Mouse (Mus musculus): ENCODE measurements around the gene Tbcb.
"Not testable (repeated sequence)": the region's sequence is repeated elsewhere in the genome, so short reads cannot be mapped to it uniquely, and the experiment has no call there.

Gene Tbcb

GRCm38 (mm10) chr7:30232631-30233148 lies 618 bp upstream of the Tbcb start:
- in situ Hi-C loops (cut with MboI; ENCODE audit: low pct_unique_long_range_greater_than_20kb in 1 of 2, low sequenced_read_pairs in 2 of 2, unreplicated experiment in 1 of 2): no loop called here

DNA sequence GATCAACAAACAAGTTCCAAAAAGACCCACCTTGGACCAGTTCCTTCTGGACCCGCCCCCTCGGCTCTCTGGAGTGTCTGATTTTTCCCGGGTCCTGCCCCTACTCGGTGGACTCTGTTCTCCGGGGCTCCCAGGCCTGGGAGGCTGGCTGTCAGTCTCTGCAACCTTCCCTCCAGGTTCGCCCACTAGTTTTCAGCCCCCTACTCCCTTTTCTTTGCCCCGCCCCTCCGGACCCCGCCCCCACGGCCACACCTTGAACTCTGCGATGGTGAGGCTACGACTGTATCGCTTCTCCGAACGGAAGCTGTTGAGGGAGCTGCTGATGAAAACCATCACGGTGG lies 774 bp downstream of the Tbcb start:
- in situ Hi-C loops (cut with MboI; ENCODE audit: low pct_unique_long_range_greater_than_20kb in 1 of 2, low sequenced_read_pairs in 2 of 2, unreplicated experiment in 1 of 2): no loop called here

DNA sequence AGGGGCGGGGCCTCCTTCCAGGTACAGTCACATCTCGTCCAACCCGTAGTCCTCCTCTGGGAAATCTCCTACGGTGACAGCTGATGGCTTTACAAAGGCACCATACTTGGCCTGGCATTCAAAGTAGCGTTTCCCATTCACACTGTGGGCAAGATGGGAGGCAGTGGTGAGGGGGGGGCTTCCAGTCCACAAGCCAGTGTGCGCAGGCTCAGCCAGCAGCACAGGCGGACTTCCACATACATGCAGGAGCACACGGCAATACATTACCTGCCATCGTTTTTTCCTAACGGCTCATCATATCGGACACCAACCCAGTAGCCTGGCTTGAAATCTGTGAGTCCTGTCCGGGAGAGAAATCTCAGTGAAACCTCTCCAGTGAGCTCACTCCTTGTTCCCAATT lies 7.9 kb downstream of the Tbcb start:
- in situ Hi-C loops (cut with MboI; ENCODE audit: low pct_unique_long_range_greater_than_20kb in 1 of 2, low sequenced_read_pairs in 2 of 2, unreplicated experiment in 1 of 2): no loop called here

DNA sequence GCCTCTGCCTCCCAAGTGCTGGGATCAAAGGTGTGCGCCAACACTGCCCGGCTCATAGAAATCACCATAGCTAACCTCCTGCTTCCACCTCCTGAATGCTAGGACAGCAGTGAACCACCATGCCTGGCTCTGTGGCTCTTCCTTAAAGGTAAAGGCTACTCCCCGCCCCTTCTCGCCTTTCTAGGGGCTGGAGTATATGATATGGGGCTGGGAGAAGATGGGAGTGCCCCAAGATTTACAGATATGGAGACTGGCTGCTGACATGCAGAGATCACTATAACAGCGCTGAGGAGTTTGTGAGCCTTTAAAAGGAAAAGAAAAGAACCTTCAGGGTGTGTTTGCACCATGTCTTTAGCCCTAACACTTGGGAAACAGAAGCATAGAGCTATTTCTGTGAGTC lies 9.9 kb downstream of the Tbcb start:
- in situ Hi-C loops (cut with MboI; ENCODE audit: low pct_unique_long_range_greater_than_20kb in 1 of 2, low sequenced_read_pairs in 2 of 2, unreplicated experiment in 1 of 2): no loop called here

DNA sequence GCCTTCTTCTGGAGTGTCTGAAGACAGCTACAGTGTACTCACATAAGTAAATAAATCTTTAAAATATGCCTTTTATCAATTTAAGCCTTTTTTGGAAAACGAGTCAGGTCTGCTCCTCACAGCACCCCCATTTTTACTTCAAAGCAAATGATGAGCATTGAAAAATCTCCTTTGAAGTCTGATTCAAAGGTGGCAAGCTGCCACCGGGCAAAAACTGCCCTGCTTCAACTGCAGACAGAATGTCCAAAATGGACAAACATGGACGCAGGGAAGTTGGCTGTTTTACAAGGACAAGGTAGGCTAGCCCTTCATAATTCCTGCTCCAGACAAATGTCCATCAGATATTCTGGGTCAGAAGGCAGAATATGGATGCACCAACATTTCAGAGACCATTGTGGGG lies 10.6 kb downstream of the Tbcb start:
- in situ Hi-C loops (cut with MboI; ENCODE audit: low pct_unique_long_range_greater_than_20kb in 1 of 2, low sequenced_read_pairs in 2 of 2, unreplicated experiment in 1 of 2): no loop called here

- in situ Hi-C loops (cut with MboI; ENCODE audit: low pct_unique_long_range_greater_than_20kb in 1 of 2, low sequenced_read_pairs in 2 of 2, unreplicated experiment in 1 of 2): no loop called here
Measured at GRCm38 (mm10) chr7:30220008-30220356, 12.1 kb downstream of the Tbcb start.

DNA sequence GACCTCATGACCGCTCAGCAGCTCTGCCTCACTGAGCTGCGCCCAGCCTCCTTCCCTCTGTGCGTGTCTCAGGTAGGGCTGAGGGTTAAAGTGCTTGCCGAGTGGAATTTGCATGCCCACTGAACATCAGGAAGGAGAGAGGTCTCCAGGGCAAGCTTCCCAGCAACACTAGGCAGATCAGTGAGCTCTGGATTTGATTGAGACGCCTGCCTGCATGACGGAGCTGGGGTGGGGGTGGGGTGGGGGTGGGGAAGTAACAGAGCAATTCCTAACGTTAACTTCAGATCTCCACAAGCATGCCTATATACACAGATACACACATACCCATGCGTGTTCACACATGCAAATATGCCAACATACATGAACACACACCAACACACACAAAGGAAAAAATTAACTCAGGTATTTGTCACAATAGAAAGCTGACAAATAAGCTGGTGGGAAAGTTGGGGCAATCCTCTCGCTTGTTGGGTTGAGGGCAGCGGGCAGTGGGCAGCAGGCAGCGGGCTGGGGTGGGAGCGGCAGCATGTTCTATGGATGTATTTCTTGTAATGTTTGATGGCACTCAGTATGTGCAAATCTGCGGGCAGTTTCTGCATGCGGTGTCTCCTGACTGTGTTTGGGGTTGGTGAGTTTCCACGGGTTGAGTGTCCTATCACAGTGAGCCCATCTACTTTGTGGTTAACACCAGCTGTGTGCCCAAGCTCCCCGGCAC lies 12.6 kb downstream of the Tbcb start:
- in situ Hi-C loops (cut with MboI; ENCODE audit: low pct_unique_long_range_greater_than_20kb in 1 of 2, low sequenced_read_pairs in 2 of 2, unreplicated experiment in 1 of 2): loop anchor here in 1 of 2 experiments (5.0 kb wide), 1 partner anchor 37 kb away; the partner anchor contains the start of gene Cox7a1

- in situ Hi-C loops (cut with MboI; ENCODE audit: low pct_unique_long_range_greater_than_20kb in 1 of 2, low sequenced_read_pairs in 2 of 2, unreplicated experiment in 1 of 2): loop anchor here in 1 of 2 experiments (5.0 kb wide), 1 partner anchor 35 kb away; the partner anchor contains the start of gene Cox7a1
Measured at GRCm38 (mm10) chr7:30217277-30217676, 14.8 kb downstream of the Tbcb start.

DNA sequence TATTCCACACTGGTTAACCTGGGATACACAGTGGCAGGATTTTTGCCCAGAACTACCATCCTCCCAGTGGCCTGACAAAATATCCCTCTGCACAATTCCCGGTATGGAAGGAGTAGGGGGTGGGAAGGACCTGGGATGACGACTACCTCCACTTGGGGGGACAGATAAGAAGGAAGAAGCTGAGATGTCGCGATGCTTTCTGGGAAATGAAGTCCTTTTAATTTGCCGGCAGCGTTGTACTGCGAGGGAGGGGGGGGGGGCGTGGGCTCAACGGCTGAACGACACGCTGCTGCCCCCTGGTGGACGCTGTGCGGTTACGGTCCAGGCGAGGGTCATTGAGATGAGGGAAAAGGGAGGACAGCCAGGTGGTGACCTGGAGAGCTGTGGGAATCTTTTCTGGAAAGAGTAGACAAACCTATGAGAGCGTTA lies 15.3 kb downstream of the Tbcb start:
- in situ Hi-C loops (cut with MboI; ENCODE audit: low pct_unique_long_range_greater_than_20kb in 1 of 2, low sequenced_read_pairs in 2 of 2, unreplicated experiment in 1 of 2): loop anchor here in 1 of 2 experiments (5.0 kb wide), 1 partner anchor 34 kb away; the partner anchor contains the start of gene Cox7a1

DNA sequence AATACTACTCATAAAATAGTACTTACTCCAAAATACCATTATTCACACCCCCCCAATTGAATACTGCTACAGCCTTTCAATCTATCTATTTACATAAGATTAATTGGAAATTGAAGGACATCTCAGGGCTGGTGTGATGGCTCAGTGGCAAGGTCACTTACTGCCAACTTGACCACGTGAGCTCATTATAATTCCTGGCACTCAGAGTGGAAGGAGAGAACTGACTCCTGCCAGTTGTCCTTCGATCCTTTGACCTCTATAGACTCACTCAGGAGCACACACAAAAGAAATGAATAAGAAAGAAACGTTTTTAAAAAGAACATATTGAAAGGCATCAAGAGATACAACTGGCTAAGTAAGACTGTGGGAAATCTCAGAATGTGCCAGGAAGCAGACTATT lies 16.2 kb downstream of the Tbcb start:
- in situ Hi-C loops (cut with MboI; ENCODE audit: low pct_unique_long_range_greater_than_20kb in 1 of 2, low sequenced_read_pairs in 2 of 2, unreplicated experiment in 1 of 2): loop anchor here in 1 of 2 experiments (5.0 kb wide), 1 partner anchor 34 kb away; the partner anchor contains the start of gene Cox7a1

DNA sequence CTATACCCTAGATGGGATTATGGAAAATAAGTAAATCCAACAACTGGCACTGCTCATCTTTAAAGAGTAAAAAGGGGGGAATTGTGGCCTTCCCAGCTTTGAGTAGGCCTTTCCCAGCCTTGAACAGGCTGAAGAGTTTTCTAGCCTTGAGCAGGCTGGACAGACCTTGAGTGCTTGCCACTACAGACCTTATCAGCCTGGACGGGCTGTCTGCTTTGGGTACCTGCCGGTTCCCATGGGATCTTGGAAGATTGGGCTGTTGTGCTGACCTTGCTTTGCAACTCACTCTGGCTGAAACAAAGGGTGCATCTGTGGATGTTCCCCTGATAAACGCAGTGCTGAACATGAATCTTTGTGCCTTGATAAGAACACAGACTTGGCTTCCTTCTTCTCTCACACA lies 18.2 kb downstream of the Tbcb start:
- in situ Hi-C loops (cut with MboI; ENCODE audit: low pct_unique_long_range_greater_than_20kb in 1 of 2, low sequenced_read_pairs in 2 of 2, unreplicated experiment in 1 of 2): loop anchor here in 1 of 2 experiments (5.0 kb wide), 1 partner anchor 37 kb away; no protein-coding TSS in a partner anchor

DNA sequence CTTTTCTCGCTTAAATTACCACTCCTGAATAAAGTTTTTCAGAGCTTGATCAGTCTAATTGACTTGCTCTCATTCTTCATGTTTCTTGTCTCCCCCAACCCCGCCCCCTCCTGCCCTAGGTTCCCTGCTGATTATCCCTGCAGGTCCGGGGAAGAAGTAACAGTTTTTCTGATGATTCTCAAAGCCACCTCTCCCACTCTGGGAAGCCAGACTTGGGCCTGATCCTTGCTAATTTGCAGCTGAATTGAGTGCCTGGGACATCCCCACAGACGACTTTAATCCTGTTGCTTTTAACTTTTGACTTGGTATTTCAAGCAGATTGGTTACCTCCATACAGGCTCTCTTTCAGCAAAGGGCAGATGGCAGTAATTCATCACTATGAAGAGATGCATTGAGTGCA lies 21.0 kb downstream of the Tbcb start:
- in situ Hi-C loops (cut with MboI; ENCODE audit: low pct_unique_long_range_greater_than_20kb in 1 of 2, low sequenced_read_pairs in 2 of 2, unreplicated experiment in 1 of 2): loop anchor here in 1 of 2 experiments (5.0 kb wide), 1 partner anchor 34 kb away; no protein-coding TSS in a partner anchor

GRCm38 (mm10) chr7:30206364-30206763 lies 25.7 kb downstream of the Tbcb start:
- in situ Hi-C loops (cut with MboI; ENCODE audit: low pct_unique_long_range_greater_than_20kb in 1 of 2, low sequenced_read_pairs in 2 of 2, unreplicated experiment in 1 of 2): not testable (repeated sequence)

DNA sequence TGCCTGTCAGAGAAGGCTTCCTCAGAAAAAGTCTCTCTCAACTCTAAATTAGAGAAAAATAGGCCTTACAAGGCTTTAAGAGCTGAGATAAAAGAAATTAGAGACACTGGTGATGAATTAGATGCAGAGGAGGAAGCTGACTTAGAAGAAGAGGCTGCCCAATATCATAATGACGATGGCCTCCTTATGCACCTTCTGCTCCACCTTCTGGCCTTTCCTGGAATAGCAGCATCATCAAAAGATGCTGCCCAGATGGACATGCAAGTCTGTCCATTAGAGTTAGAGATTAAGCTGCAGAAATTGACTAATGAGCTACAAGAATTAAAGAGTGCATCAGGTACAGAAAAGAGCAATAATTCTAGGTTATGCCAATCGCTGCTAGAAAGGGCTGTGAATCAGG lies 26.7 kb downstream of the Tbcb start:
- in situ Hi-C loops (cut with MboI; ENCODE audit: low pct_unique_long_range_greater_than_20kb in 1 of 2, low sequenced_read_pairs in 2 of 2, unreplicated experiment in 1 of 2): no loop called here

GRCm38 (mm10) chr7:30204380-30204779 lies 27.7 kb downstream of the Tbcb start:
- in situ Hi-C loops (cut with MboI; ENCODE audit: low pct_unique_long_range_greater_than_20kb in 1 of 2, low sequenced_read_pairs in 2 of 2, unreplicated experiment in 1 of 2): no loop called here

DNA sequence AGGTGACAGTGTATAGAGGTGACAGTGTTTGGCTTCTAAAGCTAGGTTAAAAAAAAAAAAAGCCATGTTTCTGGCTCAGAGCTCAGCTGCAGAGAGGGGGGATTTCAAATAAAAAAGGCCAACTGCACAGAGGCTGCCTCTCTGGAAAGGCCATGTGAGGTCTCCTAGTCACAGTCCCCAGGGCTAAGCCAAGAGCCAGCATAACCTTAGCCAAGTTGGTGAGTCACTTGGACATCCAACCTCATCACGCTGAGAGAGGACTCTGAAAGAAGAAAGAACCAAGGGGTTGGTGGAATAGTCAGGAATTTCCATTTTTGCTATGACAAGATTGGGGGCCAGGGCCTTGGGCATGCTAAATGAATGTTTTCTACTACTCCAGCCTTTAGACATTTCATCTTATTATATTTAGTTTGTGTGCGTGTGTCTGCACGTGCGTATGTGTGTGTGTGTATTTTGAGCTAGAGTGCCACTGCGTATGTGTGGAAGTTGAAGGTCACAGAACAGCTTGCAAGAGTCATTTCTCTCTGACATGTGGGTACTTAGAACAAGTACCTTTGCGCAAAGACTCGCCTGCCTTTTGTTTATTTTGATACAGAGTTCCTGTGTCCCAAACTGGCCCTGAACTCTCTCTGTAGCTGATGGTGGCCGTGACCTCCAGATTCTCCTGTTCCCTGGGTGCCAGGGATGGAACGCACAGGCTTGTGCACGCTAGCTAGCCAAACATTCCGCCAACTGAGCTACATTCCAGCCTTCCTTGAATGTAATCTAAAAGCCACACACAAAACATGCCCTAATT lies 29.0 kb downstream of the Tbcb start:
- in situ Hi-C loops (cut with MboI; ENCODE audit: low pct_unique_long_range_greater_than_20kb in 1 of 2, low sequenced_read_pairs in 2 of 2, unreplicated experiment in 1 of 2): no loop called here

DNA sequence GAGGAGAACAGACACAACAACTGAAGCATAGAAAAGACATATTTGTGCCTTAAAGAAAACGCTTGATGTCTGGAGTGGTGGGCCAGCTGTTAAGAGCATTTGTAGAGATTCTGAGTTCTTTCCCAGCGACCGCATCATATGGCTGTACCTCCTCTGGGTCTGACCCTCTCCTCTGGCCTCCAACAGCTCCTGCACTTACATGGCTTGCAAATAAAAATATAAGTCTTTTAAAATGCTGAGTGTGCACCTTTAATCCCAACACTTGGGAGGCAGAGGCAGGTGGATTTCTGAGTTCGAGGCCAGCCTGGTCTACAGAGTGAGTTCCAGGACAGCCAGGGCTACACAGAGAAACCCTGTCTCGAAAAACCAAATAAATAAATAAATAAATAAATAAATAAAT lies 31.4 kb downstream of the Tbcb start:
- in situ Hi-C loops (cut with MboI; ENCODE audit: low pct_unique_long_range_greater_than_20kb in 1 of 2, low sequenced_read_pairs in 2 of 2, unreplicated experiment in 1 of 2): not testable (repeated sequence)

DNA sequence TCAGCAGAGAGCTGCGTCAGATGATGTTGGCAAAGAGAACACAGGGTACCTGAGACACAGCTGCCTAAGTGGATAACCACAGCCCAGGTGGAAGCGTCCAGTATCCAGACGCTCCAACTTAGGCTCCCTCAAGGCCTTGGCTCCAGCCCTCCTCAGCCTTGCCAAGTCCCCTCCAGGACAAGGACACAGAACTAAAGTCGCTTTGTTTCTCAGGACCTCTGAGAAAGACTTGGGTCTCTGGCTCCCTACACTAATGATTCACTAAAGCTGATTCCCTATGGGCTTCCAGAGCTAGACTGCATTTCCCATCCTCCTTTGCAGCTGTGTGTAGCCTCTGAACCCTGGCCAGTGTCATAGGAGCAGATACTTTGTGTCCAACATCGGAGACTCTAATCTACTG lies 31.9 kb downstream of the Tbcb start:
- in situ Hi-C loops (cut with MboI; ENCODE audit: low pct_unique_long_range_greater_than_20kb in 1 of 2, low sequenced_read_pairs in 2 of 2, unreplicated experiment in 1 of 2): no loop called here

- in situ Hi-C loops (cut with MboI; ENCODE audit: low pct_unique_long_range_greater_than_20kb in 1 of 2, low sequenced_read_pairs in 2 of 2, unreplicated experiment in 1 of 2): no loop called here
Measured at GRCm38 (mm10) chr7:30199498-30200139, 32.5 kb downstream of the Tbcb start.

All from mouse embryonic stem cell (cell line).